Mouse (Mus musculus) CH12.LX (cell line): Measurements from ENCODE around the gene 5330417H12Rik. TPM values are rescaled to one million over a fixed set of nuclear protein-coding genes. Genes with fewer than 3 reads are reported as not detected.

Experiments
- DNase-seq: peaks from one replicate; pipeline ENCODE4 v3.0.0-alpha.2; 2013; ENCODE audit errors: extremely low read depth
- H3K27ac ChIP-seq: 2 replicates; pipeline ENCODE4 v1.5.1; 2012; ENCODE audit warnings: low read depth, mild to moderate bottlenecking, control low read depth, moderate library complexity; ENCODE audit not compliant: insufficient read depth
- H3K27me3 ChIP-seq: replicated peaks from 2 replicates; pipeline ENCODE3; 2012; ENCODE audit warnings: inconsistent platforms
- H3K36me3 ChIP-seq, 2 experiments: replicated peaks in 1 of 2; 2 replicates each; pipeline versions ENCODE3 to v1.6.1; 2012; ENCODE audit warnings: inconsistent platforms in 1 of 2, low read length in 1 of 2, mild to moderate bottlenecking in 1 of 2, mixed read lengths in 1 of 2, moderate library complexity in 1 of 2; ENCODE audit not compliant: control insufficient read depth in 1 of 2, insufficient read depth in 1 of 2
- H3K4me1 ChIP-seq, 2 experiments: 2 replicates each; pipeline ENCODE4 v1.6.1; 2012; ENCODE audit warnings: inconsistent platforms in 1 of 2, moderate library complexity in 1 of 2; ENCODE audit not compliant: insufficient read depth in 2 of 2, control insufficient read depth in 1 of 2
- H3K4me2 ChIP-seq: 2 replicates; pipeline ENCODE4 v1.6.1; 2012; ENCODE audit warnings: low read depth, mild to moderate bottlenecking, control low read depth; ENCODE audit not compliant: poor library complexity, insufficient read depth, severe bottlenecking
- H3K4me3 ChIP-seq, 3 experiments: fragments of 150-350 bp in 1 of 3; sonication (generic) in 1 of 3; replicated peaks in 1 of 3; 2 replicates each; pipeline versions ENCODE3 to v1.5.1; 2011 to 2012; ENCODE audit warnings: low read depth in 2 of 3, low read length in 2 of 3, mild to moderate bottlenecking in 2 of 3, moderate library complexity in 2 of 3, control low read depth in 1 of 3, improper control_type of control experiment in 1 of 3, inconsistent platforms in 1 of 3, mixed read lengths in 1 of 3; ENCODE audit not compliant: poor library complexity in 1 of 3
- H3K79me2 ChIP-seq: replicated peaks from 2 replicates; pipeline ENCODE4 v1.6.1; 2012; ENCODE audit warnings: mild to moderate bottlenecking, moderate library complexity; ENCODE audit not compliant: control insufficient read depth, poor library complexity, insufficient read depth, severe bottlenecking; ENCODE audit errors: extremely low read depth
- H3K9ac ChIP-seq: 2 replicates; pipeline ENCODE4 v1.6.1; 2012; ENCODE audit warnings: low read depth, mild to moderate bottlenecking, control low read depth, moderate library complexity; ENCODE audit not compliant: insufficient read depth
- H3K9me3 ChIP-seq: replicated peaks from 2 replicates; pipeline ENCODE3; 2012; ENCODE audit warnings: low read length, inconsistent platforms, mixed read lengths
- BHLHE40 ChIP-seq: IDR thresholded peaks from 2 replicates; pipeline ENCODE4 v1.6.1; 2011; ENCODE audit warnings: mild to moderate bottlenecking, low read depth, low read length, improper control_type of control experiment
- CHD1 ChIP-seq: IDR thresholded peaks from 2 replicates; pipeline ENCODE4 v1.6.1; 2012; ENCODE audit warnings: low read depth, low read length, improper control_type of control experiment, inconsistent platforms
- CHD2 ChIP-seq: IDR thresholded peaks from 2 replicates; pipeline ENCODE4 v1.6.1; 2011; ENCODE audit warnings: low read length, improper control_type of control experiment
- CTCF ChIP-seq, 2 experiments: IDR thresholded peaks in 1 of 2; conservative IDR thresholded peaks in 1 of 2; 2 replicates each; pipeline ENCODE4 v1.5.1; 2011 to 2012; ENCODE audit warnings: low read depth in 2 of 2, low read length in 2 of 2, improper control_type of control experiment in 1 of 2, inconsistent platforms in 1 of 2, mild to moderate bottlenecking in 1 of 2, moderate library complexity in 1 of 2
- E2F4 ChIP-seq: IDR thresholded peaks from 2 replicates; pipeline ENCODE4 v1.6.1; 2011; ENCODE audit warnings: low read depth, low read length, improper control_type of control experiment; ENCODE audit not compliant: insufficient replicate concordance
- ELF1 ChIP-seq: IDR thresholded peaks from 2 replicates; pipeline ENCODE4 v1.6.1; 2014; ENCODE audit warnings: low read depth, mild to moderate bottlenecking, inconsistent platforms, low read length, improper control_type of control experiment
- EP300 ChIP-seq: IDR thresholded peaks from 2 replicates; pipeline ENCODE4 v1.6.1; 2011; ENCODE audit warnings: low read length, improper control_type of control experiment
- ETS1 ChIP-seq: conservative IDR thresholded peaks from 2 replicates; pipeline ENCODE4 v1.6.1; 2012; ENCODE audit warnings: low read depth, mild to moderate bottlenecking, inconsistent platforms, low read length, improper control_type of control experiment, moderate library complexity
- GABPA ChIP-seq: IDR thresholded peaks from 2 replicates; pipeline ENCODE4 v1.6.1; 2012; ENCODE audit warnings: low read depth, low read length, improper control_type of control experiment, inconsistent platforms; ENCODE audit not compliant: insufficient replicate concordance
- HCFC1 ChIP-seq: IDR thresholded peaks from 2 replicates; pipeline ENCODE4 v1.6.1; 2012; ENCODE audit warnings: low read depth, mild to moderate bottlenecking, inconsistent platforms, low read length, improper control_type of control experiment
- IRF4 ChIP-seq: IDR thresholded peaks from 2 replicates; pipeline ENCODE4 v1.6.1; 2014; ENCODE audit warnings: low read depth, mild to moderate bottlenecking, inconsistent platforms, low read length, improper control_type of control experiment
- JUN ChIP-seq: IDR thresholded peaks from 2 replicates; pipeline ENCODE4 v1.6.1; 2011; ENCODE audit warnings: low read depth, mild to moderate bottlenecking, low read length, improper control_type of control experiment, moderate library complexity; ENCODE audit not compliant: insufficient read depth
- JUND ChIP-seq: conservative IDR thresholded peaks from 2 replicates; pipeline ENCODE4 v1.6.1; 2011; ENCODE audit warnings: low read depth, low read length, improper control_type of control experiment
- KAT2A ChIP-seq: IDR thresholded peaks from 2 replicates; pipeline ENCODE4 v1.6.1; 2012; ENCODE audit warnings: low read length, improper control_type of control experiment, inconsistent platforms; ENCODE audit not compliant: insufficient replicate concordance
- MAFK ChIP-seq: IDR thresholded peaks from 2 replicates; pipeline ENCODE4 v1.6.1; 2011; ENCODE audit warnings: low read length, improper control_type of control experiment; ENCODE audit not compliant: insufficient replicate concordance
- MAX ChIP-seq: IDR thresholded peaks from 2 replicates; pipeline ENCODE4 v1.6.1; 2011; ENCODE audit warnings: low read length, improper control_type of control experiment
- MAZ ChIP-seq: IDR thresholded peaks from 2 replicates; pipeline ENCODE4 v1.6.1; 2012; ENCODE audit warnings: low read depth, mild to moderate bottlenecking, inconsistent platforms, low read length, improper control_type of control experiment, moderate library complexity
- MEF2A ChIP-seq: IDR thresholded peaks from 2 replicates; pipeline ENCODE4 v1.6.1; 2014; ENCODE audit warnings: low read depth, mild to moderate bottlenecking, inconsistent platforms, low read length, improper control_type of control experiment, borderline replicate concordance
- MXI1 ChIP-seq: IDR thresholded peaks from 2 replicates; pipeline ENCODE4 v1.6.1; 2011; ENCODE audit warnings: mild to moderate bottlenecking, low read depth, low read length, improper control_type of control experiment
- MYC ChIP-seq: IDR thresholded peaks from 2 replicates; pipeline ENCODE4 v1.6.1; 2011; ENCODE audit warnings: low read depth, mild to moderate bottlenecking, improper control_type of control experiment, low read length
- NELFE ChIP-seq: IDR thresholded peaks from 2 replicates; pipeline ENCODE4 v1.6.1; 2011; ENCODE audit warnings: low read depth, low read length, improper control_type of control experiment
- NRF1 ChIP-seq: IDR thresholded peaks from 2 replicates; pipeline ENCODE4 v1.6.1; 2014; ENCODE audit warnings: low read depth, mild to moderate bottlenecking, inconsistent platforms, low read length, improper control_type of control experiment, moderate library complexity
- PAX5 ChIP-seq: IDR thresholded peaks from 2 replicates; pipeline ENCODE4 v1.6.1; 2012; ENCODE audit warnings: low read length, inconsistent platforms, mixed read lengths
- POLR2A ChIP-seq: IDR thresholded peaks from 2 replicates; pipeline ENCODE4 v1.6.1; 2011; ENCODE audit warnings: low read depth, mild to moderate bottlenecking, improper control_type of control experiment, low read length
- POLR2AphosphoS2 ChIP-seq: IDR thresholded peaks from 2 replicates; pipeline ENCODE4 v1.6.1; 2011; ENCODE audit warnings: low read depth, low read length, improper control_type of control experiment
- RAD21 ChIP-seq: IDR thresholded peaks from 2 replicates; pipeline ENCODE4 v1.6.1; 2011; ENCODE audit warnings: low read depth, mild to moderate bottlenecking, low read length, improper control_type of control experiment, moderate library complexity
- RCOR1 ChIP-seq: conservative IDR thresholded peaks from 2 replicates; pipeline ENCODE4 v1.6.1; 2012; ENCODE audit warnings: low read depth, mild to moderate bottlenecking, inconsistent platforms, low read length, improper control_type of control experiment
- SIN3A ChIP-seq: IDR thresholded peaks from 2 replicates; pipeline ENCODE4 v1.6.1; 2012; ENCODE audit warnings: low read length, improper control_type of control experiment, inconsistent platforms
- SMC3 ChIP-seq: IDR thresholded peaks from 2 replicates; pipeline ENCODE4 v1.6.1; 2011; ENCODE audit warnings: low read depth, low read length, improper control_type of control experiment
- TBP ChIP-seq: conservative IDR thresholded peaks from 2 replicates; pipeline ENCODE4 v1.6.1; 2011; ENCODE audit warnings: low read depth, low read length, improper control_type of control experiment
- TCF12 ChIP-seq: IDR thresholded peaks from 2 replicates; pipeline ENCODE4 v1.6.1; 2014; ENCODE audit warnings: low read depth, mild to moderate bottlenecking, inconsistent platforms, low read length, improper control_type of control experiment
- UBTF ChIP-seq: IDR thresholded peaks from 2 replicates; pipeline ENCODE4 v1.6.1; 2012; ENCODE audit warnings: low read depth, mild to moderate bottlenecking, inconsistent platforms, low read length, improper control_type of control experiment, moderate library complexity
- USF1 ChIP-seq: IDR thresholded peaks from 2 replicates; pipeline ENCODE4 v1.6.1; 2014; ENCODE audit warnings: low read depth, mild to moderate bottlenecking, inconsistent platforms, low read length, improper control_type of control experiment
- USF2 ChIP-seq: conservative IDR thresholded peaks from 2 replicates; pipeline ENCODE4 v1.6.1; 2011; ENCODE audit warnings: low read depth, low read length, improper control_type of control experiment
- ZC3H11A ChIP-seq: IDR thresholded peaks from 2 replicates; pipeline ENCODE4 v1.6.1; 2012; ENCODE audit warnings: low read depth, mild to moderate bottlenecking, inconsistent platforms, low read length, improper control_type of control experiment
- ZKSCAN1 ChIP-seq: IDR thresholded peaks from 2 replicates; pipeline ENCODE4 v1.6.1; 2012; ENCODE audit warnings: low read depth, inconsistent platforms, low read length, improper control_type of control experiment, borderline replicate concordance
- ZMIZ1 ChIP-seq: IDR thresholded peaks from 2 replicates; pipeline ENCODE4 v1.6.1; 2012; ENCODE audit warnings: low read depth, mild to moderate bottlenecking, inconsistent platforms, low read length, improper control_type of control experiment
- ZNF384 ChIP-seq: IDR thresholded peaks from 2 replicates; pipeline ENCODE4 v1.6.1; 2012; ENCODE audit warnings: low read depth, low read length, improper control_type of control experiment, inconsistent platforms
- dilution Hi-C: fragments of 300-500 bp; cut with MboI; formaldehyde crosslinking; loops from 2 replicates; pipeline ENCODE4 v1.14.3; 2020; ENCODE audit warnings: low sequenced_read_pairs; ENCODE audit not compliant: extremely low pct_unique_long_range_greater_than_20kb, extremely low pct_ligation_motif_present
- in situ Hi-C: fragments of 300-500 bp; cut with MboI; formaldehyde crosslinking; loops from 3 replicates; pipeline ENCODE4 v1.14.3; 2019; ENCODE audit warnings: low sequenced_read_pairs, low pct_ligation_motif_present, low pct_unique_long_range_greater_than_20kb, mixed read lengths
- polyA plus RNA-seq: library from polyadenylated mRNA; unstranded; fragments of >175 nt; gene quantifications from 2 replicates; pipeline ENCODE4 v1.2.1, GENCODE M21; 2012; ENCODE audit warnings: low read depth; ENCODE audit not compliant: insufficient read length
- total RNA-seq, 2 experiments: library from RNA; depleted of rRNA; stranded (reverse); fragments of 300-350 nt in 1 of 2; fragments of >200 nt in 1 of 2; gene quantifications; 2 replicates each; pipeline ENCODE4 v1.2.3; 2012 to 2014

5330417H12Rik gene
- total and polyA plus RNA-seq, 3 experiments = not detected

DNA sequence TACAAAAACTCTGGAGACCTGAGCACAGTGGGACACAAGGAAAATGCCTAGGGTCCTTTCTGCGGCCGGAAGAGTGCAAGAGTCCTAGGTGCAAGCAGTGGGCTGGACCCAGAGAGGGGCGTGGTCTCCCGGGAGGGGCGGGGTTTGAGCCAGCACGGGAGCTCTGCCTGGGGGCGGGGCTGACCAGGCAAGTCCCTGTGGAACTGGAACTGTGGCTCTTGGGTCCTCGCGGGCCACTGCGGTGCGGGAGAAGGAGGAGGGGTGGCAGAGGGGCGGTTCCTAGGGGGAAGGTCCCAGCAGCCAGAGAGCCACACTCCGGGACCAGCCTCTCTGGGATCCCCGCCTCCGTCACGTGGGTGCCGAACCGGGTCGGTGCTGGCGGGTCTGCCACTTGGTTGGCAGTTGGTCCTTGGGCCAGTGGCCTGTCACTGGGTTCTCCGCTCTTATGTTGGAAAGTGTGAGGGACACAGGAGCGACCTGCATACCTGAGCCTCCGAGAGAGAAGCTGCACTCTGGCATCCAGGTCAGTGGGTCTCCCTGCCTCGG lies 30.0 kb downstream of the 5330417H12Rik start, which contains the start of gene Ppfibp2:
Ppfibp2 (plus strand) TSS at position 351 of the 546 bp plus-strand sequence.
- peak within 1 kb of the TSS; percentile 85 to 96 (median 93) for H3K4me3 ChIP-seq
- no peaks in the 10 kb centered on the region for H3K9me3 ChIP-seq
- H3K79me2 ChIP-seq = peaks cover 44% of the 10 kb centered on the region
- peak; percentile 44; the same call in 1 of the 2 replicates for TF ChIP-seq ETS1
- TF ChIP-seq CHD2 = peak; percentile 66; the same call in 1 of the 2 replicates
- TF ChIP-seq NELFE = peak; percentile 40; the same call in 1 of the 2 replicates
- TF ChIP-seq POLR2AphosphoS2 = no peak
- TF ChIP-seq TCF12 = peak; percentile 72; the same call in 1 of the 2 replicates
- no peak for TF ChIP-seq JUND
- TF ChIP-seq ZC3H11A = no peak
- no peak for TF ChIP-seq MAFK
- no peak for TF ChIP-seq JUN
- TF ChIP-seq RCOR1 = 0 out of 2 replicates have a peak, but pooled peaks have one; percentile 12
- peak; percentile 20; the same call in 1 of the 2 replicates for TF ChIP-seq IRF4
- 0 out of 2 replicates have a peak, but pooled peaks have one; percentile 12 for TF ChIP-seq MYC
- TF ChIP-seq MAX = peak; percentile 67
- TF ChIP-seq KAT2A = 0 out of 2 replicates have a peak, but pooled peaks have one; percentile 37
- peak; percentile 88 for TF ChIP-seq MXI1
- TF ChIP-seq EP300 = 0 out of 2 replicates have a peak, but pooled peaks have one; percentile 7
- peak; percentile 78 for TF ChIP-seq BHLHE40
- TF ChIP-seq SMC3 = no peak
- TF ChIP-seq MAZ = peak; percentile 28; the same call in 1 of the 2 replicates
- peak; percentile 48; the same call in 1 of the 2 replicates for TF ChIP-seq TBP
- peak; percentile 33 for TF ChIP-seq MEF2A
- TF ChIP-seq POLR2A = peak; percentile 66
- no peak; the same call in 1 of the 2 replicates for TF ChIP-seq CHD1
- TF ChIP-seq E2F4 = no peak
- no peak for TF ChIP-seq PAX5
- TF ChIP-seq UBTF = no peak
- peak; percentile 71 for TF ChIP-seq SIN3A
- TF ChIP-seq ZKSCAN1 = no peak
- no peak for TF ChIP-seq ZNF384
- peak; percentile 83 for TF ChIP-seq USF1
- TF ChIP-seq ZMIZ1 = peak; percentile 53; the same call in 1 of the 2 replicates
- peak; percentile 73 for TF ChIP-seq USF2
- TF ChIP-seq RAD21 = no peak
- no peak; the same call in 1 of the 2 replicates for TF ChIP-seq HCFC1
- no peak for TF ChIP-seq CTCF (conservative IDR thresholded peaks at IDR 0.05 in 1 of 2, IDR thresholded peaks at IDR 0.05 in 1 of 2; ENCODE audit: low read depth in 2 of 2, low read length in 2 of 2)
- TF ChIP-seq GABPA = no peak
- TF ChIP-seq ELF1 = no peak
- TF ChIP-seq NRF1 = no peak
- peak within 1 kb of the TSS; percentile 73 for H3K4me2 ChIP-seq
- peaks cover 14 to 38% of the 10 kb centered on the region in 2 experiments for H3K4me1 ChIP-seq
- peak within 1 kb of the TSS; percentile 88 for H3K9ac ChIP-seq
- peaks cover 0 to 1% of the 10 kb centered on the region in 2 experiments for H3K36me3 ChIP-seq
- dilution Hi-C loops = no loop called here
- in situ Hi-C loops = no loop called here
- H3K27me3 ChIP-seq = no peaks in the 10 kb centered on the region
- peak; percentile 95 for DNase-seq
- H3K27ac ChIP-seq = peak within 1 kb of the TSS; percentile 87
